Mouse (Mus musculus) central nervous system, embryonic 11.5 days (tissue): Measurements from ENCODE around the gene Ube2r2. TPM values are rescaled to one million over a fixed set of nuclear protein-coding genes. Genes with fewer than 3 reads are reported as not detected.

Source experiments
- polyA plus RNA-seq: library from polyadenylated mRNA; depleted of rRNA; stranded (reverse); fragments of >200 nt; gene quantifications from 2 replicates; pipeline ENCODE4 v1.2.3, GENCODE M21; 2012; rRNA removed

The Ube2r2 gene
- 269 and 337 TPM in 2 replicates for polyA plus RNA-seq

GRCm38 (mm10) chr4:41135711-41136453 lies at the start of gene Ube2r2:
Ube2r2 (plus strand) TSS chr4:41135743.

GRCm38 (mm10) chr4:41097871-41098576 lies 37.5 kb upstream of the Ube2r2 start, which contains the start of gene Aqp3:
Aqp3 (minus strand) TSS chr4:41098183.

DNA sequence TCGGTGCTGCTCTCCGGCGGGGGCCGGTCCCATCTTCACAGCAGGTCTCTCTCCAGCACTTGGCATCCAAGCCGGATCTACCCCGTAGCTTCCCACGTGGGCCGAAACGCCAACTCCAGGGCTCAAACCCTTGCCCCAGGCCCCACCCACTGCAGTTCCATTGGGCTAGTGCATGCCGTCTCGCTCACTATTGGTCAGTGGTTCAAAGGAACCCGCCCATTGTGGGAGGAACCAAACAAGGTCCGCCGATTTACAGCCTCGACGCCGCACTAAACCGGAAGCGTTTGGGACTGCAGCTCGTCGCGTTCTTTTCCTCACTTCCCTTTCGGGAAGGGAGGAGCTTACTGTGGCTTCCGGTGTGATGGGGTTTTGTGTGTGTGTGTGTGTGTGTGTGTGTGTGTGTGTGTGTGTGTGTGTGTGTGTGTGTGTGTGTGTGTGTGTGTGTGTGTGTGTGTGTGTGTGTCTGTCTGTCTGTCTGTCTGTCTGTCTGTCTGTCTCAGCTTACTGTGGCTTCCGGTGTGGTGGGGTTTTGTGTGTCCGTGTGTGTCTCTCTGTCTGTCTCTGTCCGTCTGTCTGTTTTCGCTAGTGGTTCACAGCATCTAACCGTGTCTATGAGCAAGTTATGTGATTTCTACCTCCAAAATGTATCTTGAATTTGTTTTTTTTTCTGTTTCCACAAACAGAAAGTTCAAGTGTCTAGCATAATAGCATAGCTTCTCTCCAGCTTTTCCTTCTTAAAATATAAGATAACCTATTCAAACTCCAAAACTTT lies 11.2 kb upstream of the Ube2r2 start, which contains the start of gene Nol6:
Nol6 (minus strand) TSS at position 276 of the 772 bp plus-strand sequence.

Other genes starting within 250 kb of the Ube2r2 start
- gene Spink4, start 215.7 kb upstream of the Ube2r2 start, polyA plus RNA-seq, result 0.47 and 0.97 TPM in 2 replicates
- gene Bag1, start 187.4 kb upstream of the Ube2r2 start, polyA plus RNA-seq, result 129 and 142 TPM in 2 replicates
- gene Chmp5, start 187.3 kb upstream of the Ube2r2 start, polyA plus RNA-seq, result 113 and 122 TPM in 2 replicates
- 85.7 and 88.3 TPM in 2 replicates for gene Nfx1, start 164.8 kb upstream of the Ube2r2 start, polyA plus RNA-seq
- gene Aqp7, start 87.6 kb upstream of the Ube2r2 start, polyA plus RNA-seq, result 0.06 and 0.24 TPM in 2 replicates
- 2.5 and 3.7 TPM in 2 replicates for gene Aqp3, start 37.6 kb upstream of the Ube2r2 start, polyA plus RNA-seq
- 22.4 and 29.0 TPM in 2 replicates for gene Nol6, start 11.3 kb upstream of the Ube2r2 start, polyA plus RNA-seq
- gene Ubap2, start 139.4 kb downstream of the Ube2r2 start, polyA plus RNA-seq, result 62.6 and 90.7 TPM in 2 replicates
- 34.9 and 40.3 TPM in 2 replicates for gene Dcaf12, start 179.1 kb downstream of the Ube2r2 start, polyA plus RNA-seq
- 53.2 and 57.1 TPM in 2 replicates for gene Ubap1, start 213.3 kb downstream of the Ube2r2 start, polyA plus RNA-seq